Mouse (Mus musculus) heart, adult 2 months (tissue): Measurements from ENCODE around the gene Elane.

Experiments
- CTCF ChIP-seq: fragments of 200-600 bp; IDR thresholded peaks from 2 replicates; pipeline ENCODE4 v1.8.1; 2022; ENCODE audit warnings: antibody characterized with exemption, mild to moderate bottlenecking, moderate library complexity
- POLR2A ChIP-seq: fragments of 200-500 bp; IDR thresholded peaks from 2 replicates; pipeline ENCODE4 v1.6.1; 2011; ENCODE audit warnings: mild to moderate bottlenecking, low read depth, low read length, control low read depth; ENCODE audit not compliant: insufficient read depth

DNA sequence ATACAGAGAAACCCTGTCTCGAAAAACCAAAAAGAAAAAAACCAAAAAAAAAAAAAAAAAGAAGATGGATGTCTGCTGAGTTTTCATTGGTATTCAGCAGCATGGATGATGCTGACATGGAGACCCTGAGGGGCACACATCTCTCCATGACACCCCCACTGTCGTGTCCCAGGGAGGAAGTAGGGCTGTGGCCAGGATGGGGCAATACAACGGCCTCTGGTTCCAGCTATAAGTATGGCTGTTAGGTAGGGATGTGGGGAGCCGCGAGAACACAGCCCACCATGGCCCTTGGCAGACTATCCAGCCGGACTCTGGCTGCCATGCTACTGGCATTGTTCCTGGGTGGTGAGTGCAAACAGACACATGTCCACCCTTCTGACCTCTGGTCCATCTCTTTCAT, at the start of gene Elane:
- TF ChIP-seq POLR2A, result no peak
- TF ChIP-seq CTCF, result no peak
